Mouse (Mus musculus) hindbrain, embryonic 10.5 days (tissue): ENCODE data around the gene Wdr60. TPM values are rescaled to one million over a fixed set of nuclear protein-coding genes. Genes with fewer than 3 reads are reported as not detected.
"Not testable (repeated sequence)": the region's sequence is repeated elsewhere in the genome, so short reads cannot be mapped to it uniquely, and the experiment has no call there.

Source experiments
- DNase-seq: peaks from one replicate; pipeline ENCODE4 v3.0.0-alpha.2; 2017; ENCODE audit warnings: low spot score
- H3K27ac ChIP-seq: fragments of 300-500 bp; sonication (generic); 2 replicates; pipeline ENCODE4 v1.5.1; 2016; ENCODE audit warnings: mild to moderate bottlenecking, moderate library complexity
- H3K27me3 ChIP-seq: fragments of 300-500 bp; sonication (generic); 2 replicates; pipeline ENCODE4 v1.6.1; 2016; ENCODE audit warnings: mild to moderate bottlenecking; ENCODE audit not compliant: poor library complexity, insufficient read depth, severe bottlenecking
- H3K36me3 ChIP-seq: fragments of 300-500 bp; sonication (generic); 2 replicates; pipeline ENCODE4 v1.6.1; 2016; ENCODE audit warnings: mild to moderate bottlenecking, moderate library complexity
- H3K4me1 ChIP-seq: fragments of 300-500 bp; sonication (generic); replicated peaks from 2 replicates; pipeline ENCODE4 v1.6.1; 2016; ENCODE audit warnings: mild to moderate bottlenecking
- H3K4me3 ChIP-seq: fragments of 300-500 bp; sonication (generic); 2 replicates; pipeline ENCODE4 v1.5.1; 2016; ENCODE audit warnings: mild to moderate bottlenecking, moderate library complexity
- H3K9me3 ChIP-seq: fragments of 300-500 bp; sonication (generic); 2 replicates; pipeline ENCODE4 v1.6.1; 2016; ENCODE audit warnings: mild to moderate bottlenecking, moderate library complexity
- WGBS: fragments of 180-500 bp; shearing (Covaris S2); methylation state at CpG from one replicate; pipeline ENCODE4 v1.1.7; 2016; 5-methylcytosine and 5-hydroxymethylcytosine counted together
- polyA plus RNA-seq: library from polyadenylated mRNA; unstranded; fragments of >200 nt; fragmentation: Nextera tagmentation; extraction: Ambion mirVana; gene quantifications from 2 replicates; pipeline ENCODE4 v1.2.1, GENCODE M21; 2016

Gene Wdr60
- polyA plus RNA-seq, 1 experiment from 2014 or later = 14.7 TPM

- WGBS = 1% methylated on average over 7 of the region's 7 CpGs
- Histone ChIP-seq H3K4me1 (peaks cover 17% of the 10 kb centered on the region), H3K27me3 (no peaks in the 10 kb centered on the region), H3K27ac (peak overlapping the region; percentile 96), H3K36me3 (no peaks in the 10 kb centered on the region), H3K9me3 (no peaks in the 10 kb centered on the region), H3K4me3 (peak overlapping the region; percentile 97)
- no peak for DNase-seq
These were observed 17.4 kb upstream of the Wdr60 start for GRCm38 (mm10) chr12:116280149-116280652.

- peaks cover 17% of the 10 kb centered on the region for H3K4me1 ChIP-seq
- no peak for DNase-seq
- no peak overlapping the region for H3K4me3 ChIP-seq
- no peaks in the 10 kb centered on the region for H3K27me3 ChIP-seq
- no peaks in the 10 kb centered on the region for H3K36me3 ChIP-seq
- WGBS = 89% methylated on average over 2 of the region's 2 CpGs
- H3K27ac ChIP-seq = no peak overlapping the region
- H3K9me3 ChIP-seq = no peaks in the 10 kb centered on the region
These were observed 16.4 kb upstream of the Wdr60 start for GRCm38 (mm10) chr12:116279181-116279580.

- Histone ChIP-seq H3K4me1 (peaks cover 17% of the 10 kb centered on the region), H3K27me3 (no peaks in the 10 kb centered on the region), H3K36me3 (no peaks in the 10 kb centered on the region), H3K27ac (no peak overlapping the region), H3K9me3 (no peaks in the 10 kb centered on the region), H3K4me3 (no peak overlapping the region)
- WGBS = 88% methylated on average over 1 of the region's 1 CpGs
- DNase-seq = no peak
These were observed 15.7 kb upstream of the Wdr60 start for GRCm38 (mm10) chr12:116278541-116278940.

GRCm38 (mm10) chr12:116276961-116277360 is 14.1 kb upstream of the Wdr60 start:
- no peaks in the 10 kb centered on the region for H3K36me3 ChIP-seq
- no peaks in the 10 kb centered on the region for H3K27me3 ChIP-seq
- 85% methylated on average over 2 of the region's 2 CpGs for WGBS
- no peak overlapping the region for H3K4me3 ChIP-seq
- DNase-seq = no peak
- no peaks in the 10 kb centered on the region for H3K9me3 ChIP-seq
- no peak overlapping the region for H3K27ac ChIP-seq
- peaks cover 8% of the 10 kb centered on the region for H3K4me1 ChIP-seq

- Histone ChIP-seq H3K4me1 (peaks cover 5% of the 10 kb centered on the region; the same call in 1 of the 2 replicates), H3K27ac (no peak overlapping the region), H3K27me3 (no peaks in the 10 kb centered on the region), H3K9me3 (no peaks in the 10 kb centered on the region), H3K36me3 (no peaks in the 10 kb centered on the region), H3K4me3 (no peak overlapping the region)
- WGBS = 89% methylated on average over 4 of the region's 4 CpGs
- DNase-seq = no peak
These were observed 12.8 kb upstream of the Wdr60 start for GRCm38 (mm10) chr12:116275631-116276030.

- not testable (repeated sequence) for H3K36me3 ChIP-seq, H3K27ac ChIP-seq, H3K9me3 ChIP-seq, DNase-seq, H3K4me3 ChIP-seq, H3K27me3 ChIP-seq, H3K4me1 ChIP-seq
- 83% methylated on average over 2 of the region's 2 CpGs for WGBS
These were observed 12.3 kb upstream of the Wdr60 start, which contains the start of gene Gm11027 for GRCm38 (mm10) chr12:116275086-116275485. Gene Gm11027, plus strand, starts transcription at chr12:116275386.

- Histone ChIP-seq H3K27ac (no peak overlapping the region), H3K27me3 (no peaks in the 10 kb centered on the region), H3K4me1 (no peaks in the 10 kb centered on the region), H3K4me3 (no peak overlapping the region), H3K9me3 (no peaks in the 10 kb centered on the region), H3K36me3 (no peaks in the 10 kb centered on the region)
- 63% methylated on average over 1 of the region's 1 CpGs for WGBS
- no peak for DNase-seq
These were observed 10.9 kb upstream of the Wdr60 start for GRCm38 (mm10) chr12:116273733-116274132.

- DNase-seq = no peak
- Histone ChIP-seq H3K4me1 (no peaks in the 10 kb centered on the region), H3K27ac (no peak overlapping the region), H3K27me3 (no peaks in the 10 kb centered on the region), H3K36me3 (no peaks in the 10 kb centered on the region), H3K9me3 (no peaks in the 10 kb centered on the region), H3K4me3 (no peak overlapping the region)
- WGBS = 95% methylated on average over 2 of the region's 2 CpGs
These were observed 8.2 kb upstream of the Wdr60 start for GRCm38 (mm10) chr12:116271071-116271470.

GRCm38 (mm10) chr12:116270538-116270937 is 7.7 kb upstream of the Wdr60 start:
- H3K4me1 ChIP-seq = no peaks in the 10 kb centered on the region
- no peaks in the 10 kb centered on the region for H3K27me3 ChIP-seq
- no peak overlapping the region for H3K27ac ChIP-seq
- WGBS = 91% methylated on average over 1 of the region's 1 CpGs
- H3K9me3 ChIP-seq = no peaks in the 10 kb centered on the region
- no peaks in the 10 kb centered on the region for H3K36me3 ChIP-seq
- H3K4me3 ChIP-seq = no peak overlapping the region
- no peak for DNase-seq

GRCm38 (mm10) chr12:116269450-116269849 is 6.6 kb upstream of the Wdr60 start:
- DNase-seq = no peak
- WGBS = 83% methylated on average over 5 of the region's 5 CpGs
- no peaks in the 10 kb centered on the region for H3K9me3 ChIP-seq
- no peaks in the 10 kb centered on the region for H3K27me3 ChIP-seq
- no peaks in the 10 kb centered on the region for H3K36me3 ChIP-seq
- H3K4me1 ChIP-seq = no peaks in the 10 kb centered on the region
- H3K27ac ChIP-seq = no peak overlapping the region
- H3K4me3 ChIP-seq = no peak overlapping the region

GRCm38 (mm10) chr12:116265275-116265674 is 2.5 kb upstream of the Wdr60 start:
- no peak overlapping the region for H3K27ac ChIP-seq
- no peaks in the 10 kb centered on the region for H3K36me3 ChIP-seq
- 82% methylated on average over 2 of the region's 2 CpGs for WGBS
- peaks cover 16% of the 10 kb centered on the region for H3K4me1 ChIP-seq
- no peak overlapping the region for H3K4me3 ChIP-seq
- no peak for DNase-seq
- no peaks in the 10 kb centered on the region for H3K27me3 ChIP-seq
- no peaks in the 10 kb centered on the region for H3K9me3 ChIP-seq

- no peaks in the 10 kb centered on the region for H3K9me3 ChIP-seq
- peaks cover 16% of the 10 kb centered on the region for H3K4me1 ChIP-seq
- no peak overlapping the region for H3K4me3 ChIP-seq
- H3K36me3 ChIP-seq = no peaks in the 10 kb centered on the region
- DNase-seq = no peak
- WGBS = 90% methylated on average over 2 of the region's 2 CpGs
- H3K27ac ChIP-seq = no peak overlapping the region
- H3K27me3 ChIP-seq = no peaks in the 10 kb centered on the region
These were observed 1.9 kb upstream of the Wdr60 start for GRCm38 (mm10) chr12:116264756-116265155.

GRCm38 (mm10) chr12:116258321-116258720 is 4.5 kb downstream of the Wdr60 start:
- no peak overlapping the region for H3K27ac ChIP-seq
- no peaks in the 10 kb centered on the region for H3K27me3 ChIP-seq
- peaks cover 20% of the 10 kb centered on the region for H3K36me3 ChIP-seq
- H3K9me3 ChIP-seq = no peaks in the 10 kb centered on the region
- H3K4me3 ChIP-seq = no peak overlapping the region
- 90% methylated on average over 2 of the region's 2 CpGs for WGBS
- H3K4me1 ChIP-seq = peaks cover 16% of the 10 kb centered on the region
- DNase-seq = no peak

GRCm38 (mm10) chr12:116255636-116256035 is 7.2 kb downstream of the Wdr60 start:
- H3K4me3 ChIP-seq = no peak overlapping the region
- no peaks in the 10 kb centered on the region for H3K27me3 ChIP-seq
- H3K4me1 ChIP-seq = no peaks in the 10 kb centered on the region
- H3K36me3 ChIP-seq = peaks cover 26% of the 10 kb centered on the region
- H3K27ac ChIP-seq = no peak overlapping the region
- no peak for DNase-seq
- H3K9me3 ChIP-seq = no peaks in the 10 kb centered on the region
- WGBS = 91% methylated on average over 11 of the region's 11 CpGs
